Mouse (Mus musculus) cerebellum, postnatal 10 days (tissue): ENCODE data around the gene Fam213a.

Source experiments
- DNase-seq, 2 experiments: peaks; one replicate each; pipeline ENCODE4 v3.0.0; 2021; ENCODE audit warnings: mixed read lengths in 2 of 2

The Fam213a gene

DNA sequence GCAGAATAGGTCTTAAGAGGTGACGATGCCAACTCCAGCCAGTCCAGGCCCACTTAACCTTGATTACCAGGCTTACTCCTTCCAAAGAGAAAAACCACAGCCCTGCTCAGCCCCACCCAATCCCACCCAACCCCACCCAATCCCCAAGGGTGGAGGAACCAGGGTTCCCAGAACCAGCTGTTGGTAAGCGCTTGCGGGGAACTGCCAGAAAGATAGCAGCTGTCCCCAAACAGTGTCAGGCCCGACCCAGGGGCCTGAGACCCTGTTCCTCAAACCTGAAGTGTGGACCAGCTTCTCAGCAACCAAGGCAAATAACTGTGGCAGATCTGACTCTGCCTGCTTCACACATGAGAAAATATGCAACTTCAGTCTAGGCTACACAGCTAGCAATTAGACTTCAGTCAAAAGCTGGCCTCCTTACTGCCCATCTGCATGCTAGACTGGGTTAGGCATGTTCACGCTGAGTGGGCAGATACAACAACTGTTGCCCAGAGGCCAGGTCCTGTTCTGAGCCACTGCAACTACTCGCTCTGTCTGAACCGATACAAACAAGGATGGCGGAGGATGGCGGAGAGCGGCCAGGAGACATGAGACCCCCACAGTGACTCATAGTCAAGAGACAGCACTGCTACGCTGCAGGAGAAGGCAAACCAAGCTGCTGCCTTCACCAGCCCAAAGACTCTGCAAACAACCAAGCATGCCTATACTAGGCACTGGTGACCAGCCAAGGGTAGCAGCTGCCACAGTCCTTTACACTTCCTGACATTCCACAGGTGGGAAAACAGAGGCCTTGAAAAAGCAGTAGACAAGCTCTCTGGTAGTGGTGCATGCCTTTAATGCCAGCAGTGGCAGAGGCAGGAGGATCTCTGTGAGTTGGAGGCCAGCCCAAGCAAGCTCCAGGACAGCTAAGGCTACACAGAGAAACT, 51.0 kb downstream of the Fam213a start:
- DNase-seq, result no peak

DNA sequence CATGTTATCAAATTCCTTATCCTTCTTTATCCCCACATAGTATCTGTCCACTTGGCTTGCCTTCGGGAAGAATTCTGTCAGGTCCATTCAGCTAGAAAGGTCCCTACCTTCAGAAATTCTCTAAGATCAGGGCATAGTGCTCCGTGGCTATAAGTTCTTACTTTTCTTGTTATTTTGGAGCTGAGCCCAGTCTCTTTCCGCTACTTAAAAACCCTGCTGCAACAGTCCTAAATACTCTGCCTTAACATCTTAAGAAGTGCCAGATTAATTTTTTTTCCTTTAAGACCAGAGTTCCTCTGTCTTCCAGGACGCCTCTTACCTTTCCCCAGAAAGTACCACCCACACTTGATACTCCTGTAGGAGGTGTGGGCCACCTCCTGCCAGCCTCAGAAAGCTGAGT, 53.4 kb downstream of the Fam213a start:
- no peak for DNase-seq

DNA sequence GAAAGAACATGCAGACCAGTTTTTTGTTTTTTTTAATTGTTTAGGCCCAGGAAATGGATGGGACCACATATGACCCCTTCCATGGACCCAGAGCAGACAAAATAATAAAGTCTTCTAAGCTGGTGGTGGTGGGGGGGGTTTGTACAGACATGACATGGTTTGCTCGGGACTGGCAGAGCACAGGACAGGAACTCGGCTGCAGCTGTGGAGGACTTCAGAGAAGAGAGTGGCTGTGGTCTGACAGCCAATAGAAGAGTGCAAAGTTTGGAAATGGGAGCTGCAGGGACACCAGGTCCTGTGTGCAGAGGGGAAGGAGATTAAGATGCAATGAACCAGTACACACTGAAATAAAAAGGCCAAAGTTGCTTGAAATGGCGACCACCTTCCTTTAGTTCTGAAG, 54.0 kb downstream of the Fam213a start:
- no peak for DNase-seq

DNA sequence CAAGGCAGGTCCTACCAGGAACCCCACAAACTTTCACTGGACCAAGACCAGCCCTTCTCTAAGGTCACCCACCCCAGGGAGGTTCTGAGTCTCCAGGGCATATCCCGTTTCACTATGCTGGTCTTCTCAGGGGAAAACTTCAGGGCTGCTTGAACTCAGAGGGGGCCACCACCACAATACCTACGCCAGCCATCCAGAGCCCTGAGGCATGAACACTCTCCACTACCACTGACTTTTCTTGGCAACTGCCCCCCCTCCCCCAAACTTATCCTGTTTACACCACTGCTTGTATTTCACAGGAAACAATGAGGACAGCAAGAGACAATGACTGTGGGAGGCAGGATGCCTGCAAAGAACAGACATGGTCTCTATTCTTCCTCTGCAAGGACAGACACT, 54.6 kb downstream of the Fam213a start:
- DNase-seq, result no peak

DNA sequence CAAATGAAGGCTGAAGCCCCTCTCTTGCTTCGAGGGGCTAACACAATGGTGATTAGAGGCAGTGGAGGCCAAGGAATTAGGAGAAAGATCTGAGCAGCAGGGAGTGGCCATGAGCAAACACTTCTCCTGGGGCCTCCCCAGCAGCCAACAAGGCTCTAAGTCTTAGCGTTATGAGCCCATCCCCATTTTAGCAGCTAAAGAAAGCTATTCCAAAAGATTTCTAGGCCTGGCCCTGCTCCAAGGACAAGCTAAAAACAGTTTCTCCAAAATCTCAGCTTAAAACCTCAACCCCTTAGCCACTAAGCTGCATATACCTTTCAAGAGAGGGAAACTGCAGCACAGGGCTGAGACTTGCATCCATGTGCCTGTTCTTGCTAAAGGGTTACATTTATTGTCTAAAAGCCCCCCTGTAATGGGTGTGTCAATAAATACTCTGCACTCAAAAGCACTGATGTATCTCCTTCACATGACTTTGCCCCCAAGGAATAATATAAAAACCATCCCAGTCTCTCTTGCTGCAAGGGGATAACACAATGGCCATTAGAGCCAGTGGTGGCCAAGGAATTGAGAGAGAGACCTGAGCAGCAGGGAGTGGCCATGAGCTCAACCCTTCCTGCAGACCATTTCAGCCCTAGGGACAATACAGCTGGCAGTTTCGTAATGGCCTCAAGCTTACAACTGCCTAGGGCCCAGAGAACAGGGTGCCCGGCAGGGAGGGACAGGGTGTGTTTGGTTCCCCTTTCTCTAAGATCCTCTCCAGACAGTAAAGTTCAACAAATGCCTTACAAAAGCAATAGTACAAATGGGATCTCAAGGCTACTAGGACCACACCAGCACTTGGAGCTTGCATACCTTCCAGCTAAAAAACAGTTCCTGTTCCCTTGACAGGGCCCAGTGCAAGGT, 55.3 kb downstream of the Fam213a start:
- no peak for DNase-seq

DNA sequence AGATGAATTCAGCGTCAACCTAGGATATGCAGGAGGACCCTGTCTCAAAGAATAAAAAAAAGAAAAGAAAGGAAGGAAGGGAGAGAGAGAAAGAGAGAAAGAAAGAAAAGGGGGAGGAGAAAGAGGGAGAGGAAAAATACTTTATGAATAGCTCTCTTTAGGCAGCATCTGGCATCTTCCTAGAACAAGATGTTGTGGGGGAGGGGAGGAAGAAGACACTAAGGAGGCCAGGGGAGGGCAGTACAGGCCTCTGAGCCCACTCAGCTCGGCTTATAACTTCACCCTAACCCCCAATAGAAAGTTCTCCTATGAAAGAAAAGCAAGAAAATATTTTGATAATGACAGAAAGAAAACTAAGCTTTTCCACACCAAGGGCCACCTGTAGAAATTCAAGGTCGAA, 56.0 kb downstream of the Fam213a start:
- DNase-seq, result no peak

DNA sequence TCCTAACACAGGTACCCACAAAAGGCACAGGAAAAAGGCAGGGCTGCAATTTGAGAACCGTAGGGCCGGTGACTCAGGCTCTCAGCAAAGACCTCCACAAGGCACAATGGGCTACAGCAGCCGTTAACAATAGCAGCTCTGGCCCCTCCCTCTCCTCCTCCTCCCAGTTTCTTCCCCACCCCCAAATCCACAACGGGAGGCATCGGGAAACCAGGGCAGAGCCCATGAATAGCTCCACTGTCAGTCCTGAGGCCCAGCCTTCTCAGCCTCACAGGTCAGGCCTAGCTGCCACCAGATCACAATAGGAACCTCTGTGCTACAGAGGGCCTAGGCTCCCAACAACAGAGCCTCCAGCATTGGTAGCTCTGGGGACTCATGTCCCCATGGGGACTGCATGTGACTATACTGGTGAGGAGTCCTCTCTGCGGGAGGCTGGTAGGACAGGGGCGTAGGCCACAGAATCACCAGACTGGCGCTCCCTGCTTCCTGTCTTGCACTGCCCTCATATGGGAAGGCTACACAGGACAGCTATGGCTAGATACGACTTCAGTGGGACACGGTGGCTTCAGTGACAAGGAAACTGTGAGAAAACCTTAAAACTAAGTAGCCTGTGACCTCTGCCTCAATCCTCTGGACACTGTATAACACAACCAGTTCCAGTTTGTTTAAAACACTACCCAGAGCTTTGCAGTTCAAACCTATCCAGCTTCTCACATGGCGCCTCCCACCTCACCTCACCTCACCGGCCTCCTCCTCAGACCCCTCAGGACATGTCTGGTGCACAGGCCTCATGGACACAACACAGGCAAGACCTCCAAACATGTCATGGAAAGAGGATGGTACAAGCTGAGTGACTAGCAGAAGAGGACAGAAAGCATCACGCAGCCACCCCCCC, 57.1 kb downstream of the Fam213a start:
- DNase-seq, result peak in 1 of 2 experiments; percentile 55

DNA sequence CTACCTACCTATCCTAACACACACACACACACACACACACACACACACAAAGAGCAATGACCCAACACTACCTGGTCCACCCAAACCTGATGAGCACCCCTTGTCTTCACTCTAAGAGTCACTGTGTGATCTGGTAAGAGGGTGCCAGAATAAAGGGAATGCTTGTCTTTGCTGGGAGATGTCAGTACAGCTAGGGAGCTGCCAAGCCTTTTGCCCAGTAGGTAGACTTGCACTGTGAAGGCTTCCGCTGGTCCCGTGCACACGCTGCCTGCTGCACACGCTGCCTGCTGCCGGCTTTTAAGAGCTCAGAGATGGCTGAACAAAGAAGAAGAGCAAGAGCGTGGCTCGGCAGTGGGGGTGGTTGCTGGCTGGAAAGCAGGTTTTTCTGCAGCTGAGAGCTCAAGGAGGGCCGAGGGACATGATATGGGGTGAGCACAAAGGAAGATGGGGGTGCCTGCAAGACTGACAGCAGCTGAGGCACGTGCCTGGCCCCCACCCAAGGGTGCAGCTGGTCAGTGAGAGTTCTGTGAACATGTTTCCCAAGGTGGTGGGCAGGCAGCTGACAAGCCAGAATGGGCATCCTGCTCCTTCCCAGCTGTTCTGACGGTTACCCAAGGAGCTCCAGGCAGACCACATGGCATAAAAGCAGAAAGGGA, 57.9 kb downstream of the Fam213a start:
- DNase-seq, result peak; percentile 91

DNA sequence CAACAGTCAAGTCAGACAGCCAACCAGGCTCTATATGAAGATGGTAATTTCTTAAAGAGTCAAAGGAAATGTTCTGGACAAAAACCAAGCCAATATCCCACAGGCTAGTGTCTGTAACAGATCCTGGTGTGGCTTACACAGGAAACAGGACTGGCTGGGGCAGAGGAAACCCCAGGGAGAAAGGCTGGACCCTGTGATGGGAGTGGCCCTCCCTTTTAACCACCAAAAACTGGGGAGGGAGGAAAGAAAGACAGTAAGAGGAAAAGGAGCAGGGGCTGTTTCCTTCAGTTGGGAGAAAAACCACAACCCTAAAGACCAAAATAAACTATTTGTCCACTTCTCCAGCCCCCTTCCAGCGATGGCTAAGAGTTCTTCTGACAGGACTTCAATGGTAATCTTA, 58.4 kb downstream of the Fam213a start:
- DNase-seq, result no peak

DNA sequence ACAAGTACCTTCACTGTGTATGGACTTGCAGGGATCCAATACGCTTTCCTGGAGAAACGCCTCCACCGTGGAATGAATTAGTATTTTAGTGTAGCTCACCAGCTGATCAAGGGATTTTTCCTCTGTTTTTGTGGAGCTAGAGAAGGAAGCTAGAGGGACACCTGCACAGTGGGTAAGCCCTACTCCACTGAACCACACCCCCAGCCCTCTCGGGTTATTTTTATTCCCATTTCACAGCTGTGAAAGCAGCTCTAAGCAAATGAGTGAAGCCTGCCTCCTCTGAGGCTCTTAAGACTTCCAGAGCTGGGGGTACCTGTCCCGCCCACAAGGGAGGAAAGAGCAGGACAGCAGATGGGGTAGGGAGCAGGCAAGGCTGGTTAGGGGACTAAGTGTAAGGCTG, 60.2 kb downstream of the Fam213a start:
- DNase-seq, result no peak

DNA sequence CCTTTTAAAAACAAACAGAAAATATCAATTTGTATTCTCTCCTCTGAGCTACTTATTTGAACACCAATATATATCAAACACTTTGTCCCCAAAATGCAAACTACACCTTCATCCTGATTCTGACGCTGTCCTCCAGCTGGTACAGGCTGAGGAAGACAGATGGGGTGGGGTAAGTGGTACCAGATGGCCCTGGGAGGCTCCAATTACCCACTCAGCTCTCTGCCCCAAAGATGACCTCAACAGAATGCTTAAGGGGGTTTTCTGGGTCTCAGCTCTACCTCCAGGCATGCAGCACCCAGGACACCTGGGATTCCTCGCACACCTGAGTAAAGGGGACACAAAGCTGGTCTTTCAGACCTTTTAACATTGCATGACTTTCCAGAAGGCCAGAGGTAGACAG, 60.9 kb downstream of the Fam213a start:
- DNase-seq, result peak; percentile 58 to 63

DNA sequence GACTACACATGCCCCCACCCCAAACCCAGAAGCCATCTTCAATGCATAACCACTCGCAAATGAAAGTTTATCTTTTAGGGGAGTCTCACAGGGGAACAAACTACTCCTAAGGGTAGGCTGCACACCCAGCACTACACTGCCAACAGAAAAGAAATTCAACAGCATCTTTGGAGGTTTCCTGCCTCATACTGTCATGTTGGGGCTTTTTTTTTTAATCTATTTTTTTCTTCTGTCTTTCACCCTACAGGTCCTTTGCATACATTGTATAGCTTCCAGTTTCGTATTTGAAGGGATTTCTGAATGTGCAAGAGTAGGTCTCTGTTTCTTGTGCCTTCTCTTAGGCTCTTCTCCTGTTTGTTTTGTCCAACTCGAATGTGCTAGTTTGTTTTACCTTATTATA, 61.3 kb downstream of the Fam213a start:
- no peak for DNase-seq

DNA sequence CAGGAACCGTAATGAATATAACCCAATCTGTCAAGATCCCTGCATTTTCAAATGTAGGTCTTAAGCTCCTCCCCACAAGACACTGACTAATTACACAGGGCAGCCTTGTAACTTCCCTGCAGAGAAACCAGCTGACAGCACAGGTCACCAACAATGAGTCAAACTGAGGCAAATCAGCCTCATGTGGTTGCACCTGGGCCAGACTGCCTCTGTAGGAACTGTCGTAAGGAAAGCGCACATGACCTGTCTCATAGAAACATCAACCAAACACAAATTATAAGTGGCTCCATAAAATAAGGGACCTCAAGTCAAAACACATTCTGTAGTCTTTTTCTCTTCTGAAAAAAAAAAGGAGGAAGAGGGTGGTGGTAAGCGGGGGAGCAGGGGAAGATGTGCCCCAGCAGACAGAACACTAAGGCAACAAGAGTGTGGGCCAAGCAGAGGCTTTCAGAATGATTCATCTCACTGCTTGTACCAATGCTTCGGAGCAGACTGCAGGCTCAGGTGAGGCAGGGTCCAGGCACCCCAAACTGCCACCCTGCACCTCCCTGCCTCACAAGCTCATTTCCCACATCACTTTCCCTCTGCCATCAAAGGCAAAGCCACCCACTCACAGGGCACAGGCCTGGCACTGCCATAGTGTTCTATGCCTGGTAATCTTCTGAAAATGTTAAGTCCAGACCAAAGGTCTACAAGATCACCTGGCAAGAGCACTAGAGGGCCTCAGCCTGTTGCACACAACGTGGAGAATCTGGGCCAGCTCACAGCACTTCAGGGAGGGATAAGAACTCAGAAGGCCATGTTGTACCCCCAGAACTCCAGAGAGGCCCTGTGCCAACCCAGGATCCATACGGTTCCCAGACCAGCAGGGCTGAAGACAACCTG, 63.6 kb downstream of the Fam213a start:
- DNase-seq, result no peak

DNA sequence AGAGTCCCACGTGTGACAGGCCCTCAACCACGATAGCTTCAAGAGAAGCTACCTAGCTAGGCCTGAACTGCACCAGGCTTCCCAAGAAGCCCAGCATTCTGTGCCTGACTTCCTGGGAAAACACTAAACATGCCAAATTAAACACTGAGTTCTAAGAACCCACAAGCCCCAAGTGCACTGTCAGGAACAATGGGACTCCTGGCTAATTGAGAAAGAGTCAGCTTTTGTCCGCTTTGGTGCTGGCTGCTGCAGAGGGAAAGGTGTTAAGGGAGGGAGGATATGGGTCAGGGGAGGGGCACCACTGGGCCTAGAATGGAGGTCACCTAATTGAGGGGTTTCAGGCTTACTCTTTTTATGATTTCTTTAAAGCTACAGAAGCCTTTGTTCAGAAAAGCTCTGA, 64.5 kb downstream of the Fam213a start:
- no peak for DNase-seq

DNA sequence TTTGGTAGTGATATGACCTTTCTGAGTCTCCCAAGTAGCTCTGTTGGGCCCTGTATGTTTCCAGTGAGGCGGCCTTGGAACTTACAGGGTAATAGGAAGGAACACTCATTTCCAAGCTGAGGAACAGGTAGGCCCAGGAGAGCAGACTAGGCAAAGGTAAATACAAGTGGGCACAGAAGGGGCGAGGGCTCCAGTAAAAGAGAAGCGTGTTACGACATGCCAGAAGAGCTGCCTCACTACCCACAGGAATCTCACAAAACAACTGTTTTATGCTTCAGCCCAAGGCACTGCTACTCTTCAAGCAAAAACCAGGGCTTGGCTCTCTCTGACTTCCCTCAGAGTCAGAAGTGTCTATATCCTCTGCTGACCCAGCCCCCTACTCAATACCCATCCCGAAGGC, 65.1 kb downstream of the Fam213a start:
- no peak for DNase-seq

DNA sequence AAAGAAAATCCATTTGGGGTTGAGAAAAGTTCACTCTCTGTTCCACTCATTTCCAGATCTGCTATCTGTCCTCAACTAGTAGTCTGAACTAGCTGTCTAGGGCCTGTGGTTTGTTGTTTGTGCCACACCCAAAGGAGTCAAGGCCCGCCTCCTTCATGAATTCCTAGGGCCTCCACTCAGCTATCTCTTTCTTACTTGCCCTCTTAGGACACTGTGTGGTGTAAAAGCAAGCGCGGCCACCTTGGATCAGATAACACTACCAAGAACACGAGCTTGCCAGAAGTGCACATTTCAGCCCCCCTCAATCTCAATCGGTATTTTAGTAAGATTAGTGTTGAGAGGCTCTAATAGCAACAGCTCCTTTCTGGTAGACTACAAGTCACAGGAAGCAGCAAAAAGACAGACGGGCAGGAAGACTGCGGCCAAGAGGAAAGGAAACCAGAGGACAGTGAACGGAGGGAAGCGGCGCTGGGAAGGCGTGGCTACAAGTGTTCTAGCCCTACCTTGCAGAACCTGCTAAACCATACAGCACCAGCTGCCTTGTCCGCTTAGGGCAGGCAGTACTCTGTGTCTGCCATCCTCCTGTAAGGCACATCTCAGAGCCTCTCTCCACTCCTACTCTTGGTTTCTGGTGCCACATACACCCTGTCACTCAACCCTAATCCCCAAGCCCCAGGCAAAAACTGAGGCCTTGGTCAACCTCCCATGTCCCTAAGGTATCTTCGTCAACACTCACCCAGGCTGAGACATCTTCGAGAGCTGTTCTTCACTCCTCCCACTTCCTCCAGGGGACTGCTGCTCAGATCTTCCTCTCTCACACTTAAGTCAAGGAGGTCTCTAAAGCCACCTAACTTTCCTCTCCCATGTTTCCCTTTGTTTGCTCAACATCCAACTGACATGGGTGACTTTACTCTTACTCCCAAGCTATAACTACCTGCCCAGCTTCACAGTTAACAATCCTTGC, 65.9 kb downstream of the Fam213a start:
- no peak for DNase-seq

DNA sequence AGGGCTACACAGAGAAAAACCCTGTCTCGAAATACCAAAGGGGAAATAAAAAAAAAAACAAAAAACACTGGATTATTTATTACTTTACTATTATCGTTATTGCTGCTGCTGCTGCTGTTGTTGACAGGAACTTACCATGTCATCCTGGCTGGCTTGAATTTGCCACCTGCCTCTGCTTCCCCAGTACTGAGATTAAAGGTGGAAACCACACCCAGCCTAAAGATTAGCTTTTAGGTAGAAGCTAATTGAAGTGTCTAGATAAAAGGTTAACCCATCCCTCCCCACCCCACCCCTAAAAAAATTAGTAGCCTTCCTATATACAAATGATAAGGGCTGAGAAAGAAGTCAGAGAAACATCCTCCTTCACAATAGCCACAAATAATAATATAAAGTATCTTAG, 69.8 kb downstream of the Fam213a start:
- DNase-seq, result no peak
